Mouse (Mus musculus) stomach, embryonic 14.5 days (tissue): ENCODE results near the gene Inpp5d. TPM values are rescaled to one million over a fixed set of nuclear protein-coding genes. Genes with fewer than 3 reads are reported as not detected.

Experiments
- ATAC-seq: fragments of 200-750 bp; cut with Nextera tagmentation; 2 replicates; pipeline ENCODE4 v1.8.0; 2017; ENCODE audit warnings: low read depth, moderate TSS enrichment; ENCODE audit not compliant: insufficient number of reproducible peaks, insufficient read depth, low FRiP score
- H3K27ac ChIP-seq: fragments of 300-500 bp; sonication (generic); 2 replicates; pipeline ENCODE4 v1.5.1; 2014; ENCODE audit warnings: mild to moderate bottlenecking, low read length, moderate library complexity, mixed read lengths
- H3K27me3 ChIP-seq: fragments of 300-500 bp; sonication (generic); 2 replicates; pipeline ENCODE4 v1.6.1; 2014; ENCODE audit warnings: low read length, control low read depth, mixed read lengths; ENCODE audit not compliant: control insufficient read depth, insufficient read depth
- H3K36me3 ChIP-seq: fragments of 300-500 bp; sonication (generic); 2 replicates; pipeline ENCODE4 v1.6.1; 2014; ENCODE audit warnings: mild to moderate bottlenecking, control low read depth, low read length, moderate library complexity, mixed read lengths; ENCODE audit not compliant: control insufficient read depth, insufficient read depth
- H3K4me1 ChIP-seq: fragments of 300-500 bp; sonication (generic); 2 replicates; pipeline ENCODE4 v1.6.1; 2014; ENCODE audit warnings: low read length, control low read depth, mixed read lengths; ENCODE audit not compliant: control insufficient read depth, insufficient read depth
- H3K4me2 ChIP-seq: fragments of 300-500 bp; sonication (generic); replicated peaks from 2 replicates; pipeline ENCODE4 v1.6.1; 2014; ENCODE audit warnings: low read depth, low read length, control low read depth
- H3K4me3 ChIP-seq: fragments of 300-500 bp; sonication (generic); 2 replicates; pipeline ENCODE4 v1.5.1; 2014; ENCODE audit warnings: low read depth, low read length, control low read depth
- H3K9ac ChIP-seq: fragments of 300-500 bp; sonication (generic); replicated peaks from 2 replicates; pipeline ENCODE4 v1.6.1; 2014; ENCODE audit warnings: low read depth, mild to moderate bottlenecking, control low read depth, low read length, moderate library complexity, mixed read lengths
- H3K9me3 ChIP-seq: fragments of 300-500 bp; sonication (generic); 2 replicates; pipeline ENCODE4 v1.6.1; 2016; ENCODE audit warnings: low read depth, low read length, control low read depth; ENCODE audit not compliant: control insufficient read depth
- WGBS: fragments of 180-500 bp; shearing (Covaris S2); extraction: QIAGEN DNeasy Blood & Tissue Kit; methylation state at CpG from one replicate; pipeline ENCODE4 v1.1.7; 2014; 5-methylcytosine and 5-hydroxymethylcytosine counted together
- polyA plus RNA-seq: library from polyadenylated mRNA; unstranded; fragments of >200 nt; fragmentation: Nextera tagmentation; extraction: Ambion mirVana; gene quantifications from 2 replicates; pipeline ENCODE4 v1.2.1, GENCODE M21; 2014

Gene Inpp5d
- polyA plus RNA-seq, 1 experiment from 2014 or later = 5.3 TPM

DNA sequence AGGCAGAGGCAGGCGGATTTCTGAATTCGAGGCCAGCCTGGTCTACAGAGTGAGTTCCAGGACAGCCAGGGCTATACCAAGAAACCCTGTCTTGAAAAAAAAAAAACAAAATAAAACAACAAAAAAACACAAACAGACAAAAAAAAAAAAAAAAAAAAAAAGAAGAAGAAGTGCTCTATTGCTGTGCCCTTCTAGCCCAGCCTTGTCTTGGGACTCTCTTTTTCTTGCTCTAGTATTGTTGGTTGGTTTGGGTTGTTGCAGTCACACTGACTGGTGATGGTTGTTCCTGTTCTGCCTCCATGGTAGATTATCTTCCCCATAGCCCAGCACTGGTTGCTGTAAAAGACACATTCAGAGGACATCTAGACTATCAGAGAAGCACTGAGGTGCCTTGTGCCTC lies 149.2 kb downstream of the Inpp5d start:
- H3K36me3 ChIP-seq = peaks cover 78% of the 10 kb centered on the region
- WGBS = 100% methylated on average over 2 of the region's 2 CpGs

More for the DNA sequence above, 149.2 kb downstream of the Inpp5d start:
- ATAC-seq = no peak
- Histone ChIP-seq H3K4me2 (no peak overlapping the region), H3K4me1 (no peaks in the 10 kb centered on the region), H3K27me3 (no peaks in the 10 kb centered on the region), H3K9ac (no peak overlapping the region), H3K9me3 (no peaks in the 10 kb centered on the region), H3K4me3 (no peak overlapping the region), H3K27ac (no peak overlapping the region)

Other genes with a start within 250 kb of the Inpp5d start
- gene Kcnj13, start 225.6 kb upstream of the Inpp5d start, polyA plus RNA-seq = 5.7 and 5.9 TPM in 2 replicates
- gene Snorc, start 150.0 kb upstream of the Inpp5d start, polyA plus RNA-seq = 0.59 TPM in 1 of 2 replicates, not detected in the other
- 2.3 and 2.8 TPM in 2 replicates for gene Neu2, start 110.4 kb upstream of the Inpp5d start, polyA plus RNA-seq
- gene Ngef, start 46.4 kb upstream of the Inpp5d start, polyA plus RNA-seq = 7.4 and 8.9 TPM in 2 replicates
- gene Atg16l1, start 135.6 kb downstream of the Inpp5d start, polyA plus RNA-seq = 36.1 and 36.4 TPM in 2 replicates
- 2.6 and 2.7 TPM in 2 replicates for gene Sag, start 183.4 kb downstream of the Inpp5d start, polyA plus RNA-seq
- 31.0 and 35.1 TPM in 2 replicates for gene Dgkd, start 233.0 kb downstream of the Inpp5d start, polyA plus RNA-seq